Mouse (Mus musculus) testis, adult 2 months (tissue): Measurements from ENCODE around the gene Cntn5.

Experiments used
- CTCF ChIP-seq: fragments of 200-500 bp; IDR thresholded peaks from 2 replicates; pipeline ENCODE4 v1.5.1; 2012; ENCODE audit warnings: low read depth, mild to moderate bottlenecking, inconsistent platforms, low read length, moderate library complexity; ENCODE audit not compliant: control insufficient read depth, insufficient read depth, insufficient replicate concordance
- POLR2A ChIP-seq: fragments of 200-500 bp; IDR thresholded peaks from 2 replicates; pipeline ENCODE4 v1.6.1; 2012; ENCODE audit warnings: low read depth, mild to moderate bottlenecking, inconsistent platforms, low read length, moderate library complexity; ENCODE audit not compliant: control insufficient read depth

GRCm38 (mm10) chr9:9860631-9861030 is 1043.9 kb downstream of the Cntn5 start:
- no peak for TF ChIP-seq POLR2A
- TF ChIP-seq CTCF, result no peak
